Mouse (Mus musculus): ENCODE measurements around the gene Ypel2.

Ypel2 gene

GRCm38 (mm10) chr11:86963027-86963426 lies 30.5 kb downstream of the Ypel2 start:
- in situ Hi-C loops (cut with MboI, MseI), result no loop called here

- in situ Hi-C loops (cut with MboI, MseI), result no loop called here
Observed at GRCm38 (mm10) chr11:86962362-86962761, 31.1 kb downstream of the Ypel2 start.

- in situ Hi-C loops (cut with MboI, MseI), result no loop called here
Observed at GRCm38 (mm10) chr11:86961510-86962303, 31.8 kb downstream of the Ypel2 start.

GRCm38 (mm10) chr11:86960331-86960730 lies 33.2 kb downstream of the Ypel2 start:
- in situ Hi-C loops (cut with MboI, MseI), result no loop called here

GRCm38 (mm10) chr11:86958721-86959675 lies 34.5 kb downstream of the Ypel2 start:
- in situ Hi-C loops (cut with MboI, MseI), result no loop called here

GRCm38 (mm10) chr11:86958182-86958581 lies 35.3 kb downstream of the Ypel2 start:
- in situ Hi-C loops (cut with MboI, MseI), result no loop called here

- in situ Hi-C loops (cut with MboI, MseI), result no loop called here
Observed at GRCm38 (mm10) chr11:86956363-86956762, 37.1 kb downstream of the Ypel2 start.

- in situ Hi-C loops (cut with MboI, MseI), result no loop called here
Observed at GRCm38 (mm10) chr11:86954616-86955270, 38.8 kb downstream of the Ypel2 start.

GRCm38 (mm10) chr11:86953096-86953495 lies 40.4 kb downstream of the Ypel2 start:
- in situ Hi-C loops (cut with MboI, MseI), result no loop called here

GRCm38 (mm10) chr11:86952659-86953058 lies 40.8 kb downstream of the Ypel2 start:
- in situ Hi-C loops (cut with MboI, MseI), result no loop called here

- in situ Hi-C loops (cut with MboI, MseI), result no loop called here
Observed at GRCm38 (mm10) chr11:86951672-86952071, 41.8 kb downstream of the Ypel2 start.

GRCm38 (mm10) chr11:86950491-86950890 lies 43.0 kb downstream of the Ypel2 start:
- in situ Hi-C loops (cut with MboI, MseI), result no loop called here

- in situ Hi-C loops (cut with MboI, MseI), result no loop called here
Observed at GRCm38 (mm10) chr11:86949951-86950441, 43.5 kb downstream of the Ypel2 start.

GRCm38 (mm10) chr11:86946644-86947195 lies 46.8 kb downstream of the Ypel2 start:
- in situ Hi-C loops (cut with MboI, MseI), result no loop called here

- in situ Hi-C loops (cut with MboI, MseI), result no loop called here
Observed at GRCm38 (mm10) chr11:86945933-86946332, 47.6 kb downstream of the Ypel2 start.

- in situ Hi-C loops (cut with MboI, MseI), result no loop called here
Observed at GRCm38 (mm10) chr11:86945058-86945457, 48.4 kb downstream of the Ypel2 start.

GRCm38 (mm10) chr11:86944539-86944938 lies 49.0 kb downstream of the Ypel2 start:
- in situ Hi-C loops (cut with MboI, MseI), result no loop called here

GRCm38 (mm10) chr11:86941904-86942303 lies 51.6 kb downstream of the Ypel2 start:
- in situ Hi-C loops (cut with MboI, MseI), result no loop called here

- in situ Hi-C loops (cut with MboI, MseI), result no loop called here
Observed at GRCm38 (mm10) chr11:86939503-86939902, 54.0 kb downstream of the Ypel2 start.

GRCm38 (mm10) chr11:86938551-86938950 lies 55.0 kb downstream of the Ypel2 start:
- in situ Hi-C loops (cut with MboI, MseI), result no loop called here

- in situ Hi-C loops (cut with MboI, MseI), result no loop called here
Observed at GRCm38 (mm10) chr11:86938108-86938507, 55.4 kb downstream of the Ypel2 start.

Measured in T-helper 2 cell (primary cell).